Mouse (Mus musculus) embryonic facial prominence, embryonic 10.5 days (tissue): ENCODE results near the gene Nav3. TPM values are rescaled to one million over a fixed set of nuclear protein-coding genes. Genes with fewer than 3 reads are reported as not detected.

Source experiments
- DNase-seq: peaks from one replicate; pipeline ENCODE4 v3.0.0-alpha.2; 2017; ENCODE audit warnings: low spot score
- H3K27ac ChIP-seq: fragments of 300-500 bp; sonication (generic); replicated peaks from 2 replicates; pipeline ENCODE4 v1.5.1; 2016; ENCODE audit warnings: mild to moderate bottlenecking
- H3K27me3 ChIP-seq: fragments of 300-500 bp; sonication (generic); replicated peaks from 2 replicates; pipeline ENCODE4 v1.6.1; 2016; ENCODE audit warnings: low read depth, mild to moderate bottlenecking; ENCODE audit not compliant: poor library complexity, severe bottlenecking
- H3K36me3 ChIP-seq: fragments of 300-500 bp; sonication (generic); replicated peaks from 2 replicates; pipeline ENCODE4 v1.6.1; 2016; ENCODE audit warnings: mild to moderate bottlenecking, moderate library complexity
- H3K4me1 ChIP-seq: fragments of 300-500 bp; sonication (generic); 2 replicates; pipeline ENCODE4 v1.6.1; 2016
- H3K4me3 ChIP-seq: fragments of 300-500 bp; sonication (generic); 2 replicates; pipeline ENCODE4 v1.5.1; 2016; ENCODE audit warnings: mild to moderate bottlenecking, moderate library complexity
- H3K9me3 ChIP-seq: fragments of 300-500 bp; sonication (generic); 2 replicates; pipeline ENCODE4 v1.6.1; 2016; ENCODE audit warnings: mild to moderate bottlenecking
- WGBS: fragments of 180-500 bp; shearing (Covaris S2); methylation state at CpG from one replicate; pipeline ENCODE4 v1.1.7; 2016; 5-methylcytosine and 5-hydroxymethylcytosine counted together
- polyA plus RNA-seq: library from polyadenylated mRNA; unstranded; fragments of >200 nt; fragmentation: Nextera tagmentation; extraction: Ambion mirVana; gene quantifications from 2 replicates; pipeline ENCODE4 v1.2.1, GENCODE M21; 2016

Gene Nav3
- polyA plus RNA-seq, 1 experiment from 2014 or later, result 2.1 TPM

DNA sequence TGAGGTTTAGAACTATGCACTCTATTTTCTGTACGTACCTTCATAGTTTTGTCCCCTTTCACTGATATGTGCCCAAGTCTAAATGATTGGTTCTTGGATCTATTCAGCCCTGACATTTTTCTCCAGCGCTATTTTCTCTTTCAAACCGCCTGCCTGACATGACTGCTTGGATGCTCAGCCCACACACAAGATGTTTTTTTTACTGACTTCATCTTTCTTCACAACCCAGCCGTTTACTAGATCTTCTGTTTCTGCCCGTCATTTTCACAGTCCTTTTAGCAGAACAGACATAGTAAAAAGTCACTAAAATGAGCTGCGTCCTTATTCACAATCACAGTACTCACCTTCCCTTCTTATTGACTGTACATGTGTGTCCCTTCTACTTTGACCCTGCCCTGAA lies 656.8 kb downstream of the Nav3 start:
- H3K27ac ChIP-seq, result no peak overlapping the region
- no peaks in the 10 kb centered on the region for H3K4me1 ChIP-seq
- no peaks in the 10 kb centered on the region for H3K36me3 ChIP-seq
- DNase-seq, result no peak
- H3K4me3 ChIP-seq, result no peak overlapping the region
- H3K27me3 ChIP-seq, result no peaks in the 10 kb centered on the region
- WGBS, result 88% methylated on average over 6 of the region's 6 CpGs
- no peaks in the 10 kb centered on the region for H3K9me3 ChIP-seq

DNA sequence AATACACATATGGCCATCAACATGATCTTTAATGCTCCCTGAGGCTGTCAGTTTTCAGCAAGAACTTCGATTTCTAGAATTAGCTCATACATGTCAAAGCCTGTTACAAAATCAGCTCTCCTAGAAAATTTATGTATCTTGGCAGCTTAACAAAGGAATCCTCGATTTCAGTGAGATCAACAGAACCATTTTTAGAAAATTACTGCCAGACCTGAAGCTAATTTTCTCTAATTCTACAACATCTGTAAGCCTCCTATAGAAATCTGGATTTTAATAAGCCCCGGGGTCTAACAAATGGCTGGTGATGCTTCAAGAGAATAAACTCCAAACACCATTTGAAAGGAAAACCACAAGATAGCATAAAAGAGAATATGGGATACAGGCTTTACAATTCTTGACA lies 659.0 kb downstream of the Nav3 start:
- Histone ChIP-seq H3K27me3 (no peaks in the 10 kb centered on the region), H3K4me1 (no peaks in the 10 kb centered on the region), H3K4me3 (no peak overlapping the region), H3K36me3 (no peaks in the 10 kb centered on the region), H3K27ac (no peak overlapping the region), H3K9me3 (no peaks in the 10 kb centered on the region)
- DNase-seq, result no peak
- 74% methylated on average over 3 of the region's 3 CpGs for WGBS

DNA sequence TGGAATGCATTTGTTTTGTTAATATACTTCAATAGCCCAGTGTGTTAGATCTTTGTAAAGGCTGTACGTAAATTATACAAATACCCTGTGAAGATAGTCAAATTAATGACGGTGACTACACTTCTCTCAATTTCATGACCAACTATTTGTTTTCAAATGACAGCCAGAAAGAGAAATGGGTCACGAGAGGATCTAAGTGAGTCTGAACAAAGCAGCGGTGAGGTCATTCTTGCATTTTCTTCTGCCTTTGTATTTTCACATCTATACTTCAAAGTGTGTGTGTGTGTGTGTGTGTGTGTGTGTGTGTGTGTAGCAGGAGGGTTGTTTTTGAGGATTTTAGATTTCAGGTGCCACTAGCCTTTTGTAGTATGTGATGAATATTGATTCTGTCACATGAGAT lies 662.5 kb downstream of the Nav3 start:
- H3K4me1 ChIP-seq, result no peaks in the 10 kb centered on the region
- no peak for DNase-seq
- no peaks in the 10 kb centered on the region for H3K27me3 ChIP-seq
- H3K36me3 ChIP-seq, result no peaks in the 10 kb centered on the region
- H3K27ac ChIP-seq, result no peak overlapping the region
- no peak overlapping the region for H3K4me3 ChIP-seq
- H3K9me3 ChIP-seq, result no peaks in the 10 kb centered on the region
- 82% methylated on average over 4 of the region's 4 CpGs for WGBS

DNA sequence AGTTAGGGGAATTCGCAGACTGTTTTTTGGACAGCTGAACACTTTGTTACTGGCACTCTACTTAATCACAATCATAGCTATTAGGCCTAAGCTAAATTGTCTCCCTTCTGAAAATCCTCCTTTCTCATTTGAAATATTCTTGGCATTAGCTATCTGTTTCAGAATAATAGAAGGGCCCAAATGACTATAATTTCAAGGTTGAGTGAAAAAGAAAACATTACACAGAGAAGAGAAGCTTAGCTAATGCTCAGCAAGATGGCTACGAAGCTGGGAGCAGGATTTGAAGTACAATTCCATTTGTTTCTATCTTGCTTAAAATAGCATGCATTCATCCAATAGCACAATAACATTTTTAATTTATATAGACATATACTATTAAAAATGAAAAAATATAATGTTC lies 667.3 kb downstream of the Nav3 start:
- Histone ChIP-seq H3K36me3 (no peaks in the 10 kb centered on the region), H3K4me1 (no peaks in the 10 kb centered on the region), H3K27me3 (no peaks in the 10 kb centered on the region), H3K9me3 (no peaks in the 10 kb centered on the region), H3K27ac (no peak overlapping the region), H3K4me3 (no peak overlapping the region)
- 85% methylated on average over 2 of the region's 2 CpGs for WGBS
- DNase-seq, result no peak

DNA sequence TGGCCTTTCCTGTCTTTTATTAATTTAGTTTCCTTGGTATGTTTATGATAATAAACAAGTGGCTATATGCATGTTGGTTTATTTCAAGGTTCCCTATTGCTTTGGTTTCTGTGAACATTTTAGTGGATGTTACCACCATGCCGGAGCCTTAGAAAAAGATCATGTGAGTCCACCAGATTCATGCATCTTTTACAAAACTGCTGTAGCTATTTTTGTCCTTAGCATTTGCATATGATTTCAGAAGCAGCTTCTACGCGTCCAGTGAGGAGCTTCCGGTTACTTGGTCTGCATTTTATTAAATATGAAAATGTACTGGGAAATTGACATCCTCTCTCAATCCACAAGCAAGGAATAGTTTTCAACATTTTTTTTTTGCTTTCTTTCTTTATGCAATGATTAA lies 676.9 kb downstream of the Nav3 start:
- WGBS, result 90% methylated on average over 4 of the region's 4 CpGs
- Histone ChIP-seq H3K9me3 (no peaks in the 10 kb centered on the region), H3K4me1 (no peaks in the 10 kb centered on the region), H3K27ac (no peak overlapping the region), H3K27me3 (no peaks in the 10 kb centered on the region), H3K4me3 (no peak overlapping the region), H3K36me3 (no peaks in the 10 kb centered on the region)
- DNase-seq, result no peak

DNA sequence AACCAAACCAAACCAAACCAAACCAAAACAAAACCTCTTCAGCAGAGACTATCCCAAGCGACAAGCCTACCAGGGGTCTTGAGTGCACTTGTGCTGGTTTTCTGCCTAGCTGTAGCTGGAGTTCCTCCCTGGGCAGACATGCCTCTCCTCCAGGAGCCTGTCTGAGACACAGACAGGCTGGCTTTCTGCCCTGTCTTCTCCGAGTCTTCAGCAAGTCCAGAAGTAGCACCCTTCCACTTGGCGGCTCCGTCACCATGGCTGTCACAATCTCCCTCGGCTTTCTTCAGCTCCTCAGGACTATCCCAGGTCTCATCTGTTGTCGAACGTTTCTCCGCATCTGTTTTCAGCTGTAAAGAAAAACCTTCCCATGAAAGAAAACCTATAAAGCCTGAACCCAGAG lies 686.9 kb downstream of the Nav3 start:
- Histone ChIP-seq H3K4me1 (no peaks in the 10 kb centered on the region), H3K27me3 (no peaks in the 10 kb centered on the region), H3K27ac (no peak overlapping the region), H3K4me3 (no peak overlapping the region), H3K9me3 (no peaks in the 10 kb centered on the region), H3K36me3 (no peaks in the 10 kb centered on the region)
- DNase-seq, result no peak
- WGBS, result 89% methylated on average over 8 of the region's 8 CpGs

DNA sequence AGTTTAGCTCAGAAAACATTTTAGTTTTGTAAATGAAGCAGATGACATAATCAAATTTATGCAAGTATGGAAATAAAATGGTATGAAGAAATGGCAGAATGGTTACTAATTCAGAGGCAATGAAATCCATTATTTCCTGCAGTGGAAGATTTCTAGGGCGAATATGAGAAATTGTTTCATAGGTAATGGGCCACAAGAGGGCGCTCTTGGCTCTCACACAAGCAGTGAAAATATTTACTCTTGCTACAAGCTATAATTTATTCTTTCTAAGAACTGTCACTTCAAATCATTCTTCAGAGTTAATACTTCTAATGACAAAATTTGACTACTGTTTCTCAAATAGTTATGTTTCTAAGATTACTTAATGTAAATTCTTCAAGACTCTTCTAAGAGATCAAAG lies 690.4 kb downstream of the Nav3 start:
- Histone ChIP-seq H3K9me3 (no peaks in the 10 kb centered on the region), H3K27me3 (no peaks in the 10 kb centered on the region), H3K4me3 (no peak overlapping the region), H3K27ac (no peak overlapping the region), H3K36me3 (no peaks in the 10 kb centered on the region), H3K4me1 (no peaks in the 10 kb centered on the region)
- peak; percentile 66 for DNase-seq
- 7% methylated on average over 2 of the region's 2 CpGs for WGBS

DNA sequence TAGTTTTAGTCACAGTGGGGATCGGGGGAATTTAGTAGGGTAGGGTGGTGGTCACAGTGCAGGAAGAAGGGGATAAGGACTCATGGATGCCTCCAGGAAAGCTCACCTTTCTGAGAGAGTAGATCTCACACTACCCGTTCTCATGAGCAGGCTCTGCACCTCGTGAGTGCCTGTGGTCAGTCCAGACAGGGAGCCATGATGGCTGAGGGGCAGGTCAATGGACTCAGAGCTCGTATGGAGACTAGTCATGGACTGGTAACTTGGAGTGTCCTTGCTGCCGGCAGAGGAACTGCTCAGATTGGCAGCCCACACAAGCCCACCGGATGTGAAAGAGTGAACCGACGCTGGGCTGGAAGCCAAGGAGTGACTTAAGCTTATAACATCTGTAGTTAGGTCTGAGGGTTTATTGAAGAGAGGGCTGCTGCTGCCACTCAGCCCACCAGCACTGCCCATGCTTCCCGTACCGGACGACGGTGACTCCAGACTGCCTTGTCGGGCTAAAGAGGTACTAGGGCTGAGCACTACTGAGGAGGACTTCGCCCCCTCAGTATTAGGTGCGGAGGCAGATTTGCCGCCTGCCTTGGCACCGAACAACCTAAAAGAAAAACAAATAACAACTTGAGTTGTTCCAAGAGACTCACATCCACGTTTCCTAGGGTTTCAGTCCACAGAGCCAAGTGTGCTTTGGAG lies 691.4 kb downstream of the Nav3 start:
- 85% methylated on average over 18 of the region's 18 CpGs for WGBS
- no peak overlapping the region for H3K4me3 ChIP-seq
- no peak overlapping the region for H3K27ac ChIP-seq
- no peaks in the 10 kb centered on the region for H3K27me3 ChIP-seq
- H3K4me1 ChIP-seq, result no peaks in the 10 kb centered on the region
- no peaks in the 10 kb centered on the region for H3K36me3 ChIP-seq
- DNase-seq, result no peak
- no peaks in the 10 kb centered on the region for H3K9me3 ChIP-seq

DNA sequence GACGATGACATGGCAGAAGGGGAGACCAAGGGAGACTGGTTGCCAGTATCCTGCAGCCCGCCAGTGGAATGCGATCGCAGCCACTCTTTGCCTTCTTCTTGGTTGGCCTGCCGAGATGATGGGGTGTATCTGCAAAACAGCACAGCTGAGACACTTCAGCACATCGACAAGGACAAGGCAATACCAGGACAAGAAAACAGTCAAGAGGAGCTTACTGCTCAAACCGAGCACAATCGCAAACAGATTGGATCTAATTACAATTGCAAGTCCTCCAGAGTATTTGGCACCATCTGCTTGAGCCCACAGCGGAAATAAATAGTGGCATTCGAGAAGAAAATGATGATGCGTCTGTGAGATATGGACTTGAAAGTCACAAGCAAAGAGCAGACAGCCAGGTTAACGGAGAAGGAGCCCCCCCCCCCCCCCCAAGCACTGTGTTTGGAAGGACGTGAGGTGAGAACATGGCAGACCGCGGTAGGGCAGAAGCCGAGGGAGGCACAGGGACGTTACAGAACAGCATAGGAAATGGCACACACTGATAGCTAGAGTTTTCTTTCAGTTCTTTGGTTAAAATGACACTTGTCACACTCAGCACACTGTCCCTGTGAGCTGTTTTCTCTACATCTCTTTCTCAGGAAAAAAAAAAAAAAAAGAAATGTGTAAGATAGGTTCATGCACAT lies 696.9 kb downstream of the Nav3 start:
- DNase-seq, result no peak
- Histone ChIP-seq H3K9me3 (no peaks in the 10 kb centered on the region), H3K27me3 (no peaks in the 10 kb centered on the region), H3K36me3 (no peaks in the 10 kb centered on the region), H3K4me3 (no peak overlapping the region), H3K4me1 (no peaks in the 10 kb centered on the region; the same call in 1 of the 2 replicates), H3K27ac (no peak overlapping the region)
- WGBS, result 83% methylated on average over 17 of the region's 17 CpGs

DNA sequence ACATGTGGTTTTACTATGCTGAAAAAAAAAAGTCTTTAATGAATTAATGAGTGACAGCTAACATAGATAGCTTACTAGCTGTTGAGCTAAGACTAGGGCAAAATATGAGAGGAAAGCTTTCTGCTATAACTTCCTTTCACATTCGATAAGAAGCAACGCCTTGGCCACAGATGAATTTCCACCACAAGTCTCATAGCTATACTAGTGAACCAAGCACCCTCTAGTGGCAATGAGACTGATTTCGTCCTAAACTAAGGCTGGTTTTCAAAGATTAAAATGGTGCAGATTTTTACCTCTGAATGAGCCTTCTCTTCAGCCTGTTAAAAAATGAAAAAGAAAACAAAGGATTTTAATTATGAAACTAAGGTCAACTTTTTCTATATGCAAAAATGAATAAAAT lies 709.1 kb downstream of the Nav3 start:
- H3K27ac ChIP-seq, result no peak overlapping the region
- 60% methylated on average over 3 of the region's 3 CpGs for WGBS
- no peaks in the 10 kb centered on the region for H3K4me1 ChIP-seq
- no peak for DNase-seq
- H3K4me3 ChIP-seq, result no peak overlapping the region
- H3K27me3 ChIP-seq, result no peaks in the 10 kb centered on the region
- H3K36me3 ChIP-seq, result no peaks in the 10 kb centered on the region
- H3K9me3 ChIP-seq, result 0 out of 2 replicates have a peak, but pooled peaks cover 5% of the 10 kb centered on the region

DNA sequence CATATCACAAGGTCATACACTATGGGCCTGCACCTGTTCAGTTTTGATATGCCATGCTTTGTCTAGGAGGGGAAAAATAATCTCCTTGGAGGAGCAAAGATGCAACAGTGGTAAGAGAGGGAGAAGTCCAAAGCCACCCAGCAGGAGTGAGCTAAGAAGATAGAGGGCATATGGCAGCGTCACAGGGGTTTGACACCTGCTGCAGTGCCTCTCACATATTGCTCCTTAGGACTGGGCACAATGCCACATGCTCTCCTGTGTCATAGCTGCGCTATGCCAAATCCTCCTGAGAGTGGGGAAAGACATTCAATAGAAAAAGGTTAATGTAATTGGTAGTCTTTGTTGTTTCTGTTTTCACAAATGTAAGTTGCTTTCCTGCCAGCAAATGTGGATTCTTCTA lies 714.3 kb downstream of the Nav3 start:
- Histone ChIP-seq H3K27ac (no peak overlapping the region), H3K9me3 (0 out of 2 replicates have a peak, but pooled peaks cover 5% of the 10 kb centered on the region), H3K27me3 (no peaks in the 10 kb centered on the region), H3K36me3 (no peaks in the 10 kb centered on the region), H3K4me3 (no peak overlapping the region), H3K4me1 (no peaks in the 10 kb centered on the region)
- WGBS, result 82% methylated on average over 2 of the region's 2 CpGs
- DNase-seq, result no peak

DNA sequence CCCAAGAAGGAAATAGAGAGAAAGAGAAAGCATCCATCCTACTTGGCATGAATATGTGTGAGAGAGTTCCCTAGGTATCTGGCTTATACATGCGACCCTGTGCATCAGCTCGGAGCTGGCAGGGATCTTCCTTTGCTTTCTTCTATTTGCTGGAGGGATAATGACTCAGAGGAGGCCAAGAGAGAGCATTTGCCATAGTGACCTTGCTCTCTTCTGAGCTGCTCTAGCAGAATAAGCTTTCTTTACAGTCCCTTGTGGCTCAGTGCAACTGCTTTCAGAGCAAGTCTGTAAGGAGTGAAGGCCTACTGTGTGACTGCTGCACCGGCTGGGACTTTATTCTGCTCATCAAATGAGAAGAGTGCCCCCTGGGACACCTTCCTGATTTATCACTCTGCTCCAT lies 715.7 kb downstream of the Nav3 start:
- Histone ChIP-seq H3K36me3 (no peaks in the 10 kb centered on the region), H3K9me3 (0 out of 2 replicates have a peak, but pooled peaks cover 5% of the 10 kb centered on the region), H3K27me3 (no peaks in the 10 kb centered on the region), H3K4me3 (no peak overlapping the region), H3K4me1 (no peaks in the 10 kb centered on the region), H3K27ac (no peak overlapping the region)
- WGBS, result 68% methylated on average over 3 of the region's 3 CpGs
- DNase-seq, result no peak

DNA sequence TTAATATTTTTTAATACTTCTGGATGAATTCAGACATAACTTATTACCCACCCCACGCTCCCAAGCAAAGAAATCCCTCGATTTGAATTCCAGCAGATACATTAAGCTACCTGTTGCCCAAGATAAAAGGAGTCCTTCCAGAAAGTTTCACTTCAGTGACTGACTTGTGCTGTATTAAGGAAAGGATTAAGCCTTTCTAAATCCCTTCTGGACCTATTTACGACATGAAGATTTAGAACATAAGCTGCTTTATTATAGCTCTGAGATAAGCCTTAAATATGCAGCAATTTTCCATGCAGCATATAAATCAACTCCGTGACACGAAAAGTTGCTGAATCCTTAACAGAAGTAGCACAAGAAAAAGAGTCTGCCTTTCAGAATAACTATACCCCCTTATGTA lies 732.4 kb downstream of the Nav3 start:
- H3K36me3 ChIP-seq, result no peaks in the 10 kb centered on the region
- no peak overlapping the region for H3K4me3 ChIP-seq
- no peaks in the 10 kb centered on the region for H3K9me3 ChIP-seq
- no peaks in the 10 kb centered on the region for H3K27me3 ChIP-seq
- 85% methylated on average over 5 of the region's 5 CpGs for WGBS
- H3K4me1 ChIP-seq, result no peaks in the 10 kb centered on the region
- no peak for DNase-seq
- H3K27ac ChIP-seq, result no peak overlapping the region
